Mouse (Mus musculus) heart, postnatal 14 days (tissue): Measurements from ENCODE around the gene Tap1. TPM values are rescaled to one million over a fixed set of nuclear protein-coding genes. Genes with fewer than 3 reads are reported as not detected.
"Not testable (repeated sequence)": the region's sequence is repeated elsewhere in the genome, so short reads cannot be mapped to it uniquely, and the experiment has no call there.

Experiments
- DNase-seq, 2 experiments: peaks; one replicate each; pipeline ENCODE4 v3.0.0; 2021 to 2022
- intact Hi-C: fragments of 180-260 bp; cut with DNase I; formaldehyde crosslinking; loops from one replicate; pipeline ENCODE4 v1.15.1; 2025
- long read RNA-seq, 2 experiments: library from polyadenylated mRNA; stranded (forward); transcript quantifications; one replicate each; pipeline ENCODE4 v2.0.0; 2021
- total RNA-seq, 2 experiments: library from RNA; stranded (reverse); gene quantifications; 2 replicates each; pipeline ENCODE4 v1.2.3; 2021

Gene Tap1
- 1 to 10 TPM; 5.4 to 5.5 TPM for total RNA-seq
- long read RNA-seq, experiment 1, transcript Tap1-206 (11 exons, 2,953 nt): major isoform, 10 of 14 reads
- long read RNA-seq, experiment 1, partial matches to known transcripts: 2 of 14 reads
- long read RNA-seq, experiment 1, other reads (novel, unspliced or antisense): 2 of 14 reads
- long read RNA-seq, experiment 2, transcript Tap1-206 (11 exons, 2,953 nt): major isoform, 7 of 8 reads
- long read RNA-seq, experiment 2, partial matches to known transcripts: 0 of 8 reads
- long read RNA-seq, experiment 2, other reads (novel, unspliced or antisense): 1 of 8 reads

- intact Hi-C loops: loop anchor here (2.0 kb wide), 1 partner anchor 17 kb away; no protein-coding TSS in a partner anchor
- DNase-seq: peak; percentile 97 to 99
These were observed at the start of gene Tap1, which contains the start of gene Psmb9 for GRCm38 (mm10) chr17:34187261-34187916. Gene Tap1, plus strand, starts transcription at chr17:34187553. Gene Psmb9, minus strand, starts transcription at chr17:34187764.

- intact Hi-C loops: no loop called here
- no peak for DNase-seq
These were observed 49.8 kb upstream of the Tap1 start for GRCm38 (mm10) chr17:34137601-34138000.

GRCm38 (mm10) chr17:34138655-34139054 is 48.7 kb upstream of the Tap1 start:
- intact Hi-C loops: no loop called here
- DNase-seq: no peak

- intact Hi-C loops: no loop called here
- DNase-seq: peak; percentile 30 to 39
These were observed 47.9 kb upstream of the Tap1 start for GRCm38 (mm10) chr17:34139416-34139815.

GRCm38 (mm10) chr17:34140240-34140639 is 47.1 kb upstream of the Tap1 start:
- intact Hi-C loops: no loop called here
- no peak for DNase-seq

- no peak for DNase-seq
- intact Hi-C loops: no loop called here
These were observed 45.9 kb upstream of the Tap1 start for GRCm38 (mm10) chr17:34141448-34141847.

- DNase-seq: no peak
- intact Hi-C loops: no loop called here
These were observed 44.8 kb upstream of the Tap1 start for GRCm38 (mm10) chr17:34142456-34143010.

- peak; percentile 71 to 73 for DNase-seq
- intact Hi-C loops: no loop called here
These were observed 44.3 kb upstream of the Tap1 start, which contains the start of gene H2-DMb2 for GRCm38 (mm10) chr17:34143033-34143432. Gene H2-DMb2, plus strand, starts transcription at chr17:34143307.

- intact Hi-C loops: no loop called here
- DNase-seq: no peak
These were observed 43.9 kb upstream of the Tap1 start for GRCm38 (mm10) chr17:34143461-34143860.

GRCm38 (mm10) chr17:34144221-34144620 is 43.1 kb upstream of the Tap1 start:
- intact Hi-C loops, DNase-seq: not testable (repeated sequence)

- intact Hi-C loops: no loop called here
- DNase-seq: no peak
These were observed 42.4 kb upstream of the Tap1 start for GRCm38 (mm10) chr17:34144960-34145371.

GRCm38 (mm10) chr17:34152923-34153322 is 34.4 kb upstream of the Tap1 start, which contains the start of gene H2-DMb1:
Gene H2-DMb1, plus strand, starts transcription at chr17:34153072.
- intact Hi-C loops: no loop called here
- peak; percentile 27 to 70 for DNase-seq

GRCm38 (mm10) chr17:34155534-34155933 is 31.8 kb upstream of the Tap1 start:
- intact Hi-C loops: no loop called here
- no peak for DNase-seq

- intact Hi-C loops: no loop called here
- DNase-seq: peak in 1 of 2 experiments; percentile 34
These were observed 23.0 kb upstream of the Tap1 start for GRCm38 (mm10) chr17:34164202-34164895.

- intact Hi-C loops: no loop called here
- no peak for DNase-seq
These were observed 22.2 kb upstream of the Tap1 start for GRCm38 (mm10) chr17:34165033-34165730.

- intact Hi-C loops: loop anchor here (1.0 to 2.0 kb wide), 3 partner anchors 34 to 92 kb away; no protein-coding TSS in a partner anchor
- peak; percentile 39 to 58 for DNase-seq
These were observed 18.1 kb upstream of the Tap1 start for GRCm38 (mm10) chr17:34169279-34169678.

GRCm38 (mm10) chr17:34170487-34170876 is 16.9 kb upstream of the Tap1 start:
- intact Hi-C loops: loop anchor here (1.0 to 10.0 kb wide), 4 partner anchors 34 to 234 kb away; no protein-coding TSS in a partner anchor
- DNase-seq: no peak

GRCm38 (mm10) chr17:34170877-34171498 is 16.4 kb upstream of the Tap1 start:
- intact Hi-C loops: loop anchor here (1.0 to 10.0 kb wide), 4 partner anchors 33 to 234 kb away; no protein-coding TSS in a partner anchor
- peak; percentile 81 to 91 for DNase-seq

- no peak for DNase-seq
- intact Hi-C loops: loop anchor here (10.0 kb wide), 2 partner anchors 142 to 232 kb away; no protein-coding TSS in a partner anchor
These were observed 14.8 kb upstream of the Tap1 start for GRCm38 (mm10) chr17:34172528-34172927.
